Mouse (Mus musculus): ENCODE results near the gene Srsf5.

The Srsf5 gene

DNA sequence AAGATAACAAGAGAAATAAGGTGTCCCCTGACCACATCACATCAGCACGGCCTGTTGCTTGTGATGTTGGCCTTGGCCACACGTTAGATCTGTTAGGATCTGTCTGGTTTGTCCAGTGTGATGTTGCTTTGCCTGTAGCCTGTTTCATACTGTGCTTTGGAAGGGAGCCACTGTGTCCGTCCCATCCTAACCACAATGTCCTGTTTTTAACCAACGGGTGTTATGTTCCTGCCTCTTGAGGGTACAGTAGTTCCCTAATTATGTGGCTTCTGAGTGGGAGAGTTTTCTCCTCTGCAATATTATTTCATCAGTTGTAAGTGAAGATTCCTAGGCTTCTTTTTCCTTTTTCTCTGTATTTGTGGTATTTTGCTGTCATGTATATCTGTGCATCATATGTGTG lies 50.0 kb downstream of the Srsf5 start:
- in situ Hi-C loops (cut with MboI, MseI): no loop called here

DNA sequence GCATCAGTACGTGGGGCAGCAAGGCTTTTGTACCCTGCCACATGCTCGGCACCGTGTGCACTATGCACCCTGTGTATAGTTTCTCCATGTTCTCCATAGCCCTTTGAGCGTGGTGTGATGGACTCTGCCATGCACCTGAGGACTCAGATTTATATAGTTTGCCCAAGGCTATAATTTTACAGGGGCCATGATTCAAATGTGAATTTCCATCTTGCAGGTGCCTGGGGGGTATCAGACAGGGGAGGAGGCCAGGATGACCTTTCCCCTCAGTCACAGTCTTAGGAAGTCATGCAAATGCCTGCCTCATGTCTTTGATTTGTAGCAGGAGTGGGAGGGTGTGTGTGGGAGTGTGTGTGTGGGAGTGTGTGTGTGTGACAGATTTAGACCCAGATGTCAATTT lies 52.3 kb downstream of the Srsf5 start:
- in situ Hi-C loops (cut with MboI, MseI): no loop called here

DNA sequence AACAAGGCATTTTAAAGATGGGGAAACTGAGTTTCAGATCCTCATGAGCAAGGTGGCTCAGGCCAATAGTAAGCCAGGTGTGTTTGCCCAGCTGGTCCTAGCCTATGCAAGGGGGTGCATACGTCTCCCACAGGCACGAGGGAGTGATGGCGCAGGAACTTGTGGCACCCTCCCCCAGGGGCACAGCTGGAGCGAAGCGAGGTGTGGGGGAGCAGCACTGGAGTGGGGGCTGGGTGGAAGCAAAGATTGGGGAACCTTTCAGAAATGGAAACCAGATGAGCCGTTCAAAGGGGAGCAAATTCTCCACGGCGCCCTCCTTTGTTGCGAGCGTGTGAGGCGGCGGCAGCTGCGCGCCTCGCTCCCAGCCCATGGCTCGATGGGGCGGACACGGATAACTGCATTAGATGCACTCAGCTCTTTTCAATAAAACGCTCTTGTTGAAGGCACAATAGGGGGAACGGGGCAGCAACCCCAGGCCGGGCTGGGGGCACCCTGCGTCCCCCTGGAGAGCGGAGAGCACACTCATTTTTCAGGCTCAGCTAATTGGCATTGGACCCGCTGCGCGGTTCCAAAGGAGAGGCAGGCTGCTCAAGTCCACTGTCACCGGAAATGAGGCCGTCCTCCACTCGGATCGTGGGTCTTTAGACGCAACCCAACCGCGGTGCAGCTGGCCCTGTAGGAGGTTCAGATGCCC lies 53.4 kb downstream of the Srsf5 start:
- in situ Hi-C loops (cut with MboI, MseI): no loop called here

All from T-helper 17 cell (primary cell).